Mouse (Mus musculus) c-Kit-positive CD71-positive TER-119-positive erythroid progenitor cells, embryonic 14.5 days (primary cell): Measurements from ENCODE around the gene Fam53a.

Source experiments
- DNase-seq: peaks from one replicate; pipeline ENCODE4 v3.0.0-alpha.2; 2013; ENCODE audit warnings: low spot score

Gene Fam53a

GRCm38 (mm10) chr5:33630615-33631014, 1.2 kb upstream of the Fam53a start:
- no peak for DNase-seq

GRCm38 (mm10) chr5:33630061-33630460, 626 bp upstream of the Fam53a start:
- peak; percentile 75 for DNase-seq

- DNase-seq: no peak
Measured at GRCm38 (mm10) chr5:33628820-33629300, 575 bp downstream of the Fam53a start.

DNA sequence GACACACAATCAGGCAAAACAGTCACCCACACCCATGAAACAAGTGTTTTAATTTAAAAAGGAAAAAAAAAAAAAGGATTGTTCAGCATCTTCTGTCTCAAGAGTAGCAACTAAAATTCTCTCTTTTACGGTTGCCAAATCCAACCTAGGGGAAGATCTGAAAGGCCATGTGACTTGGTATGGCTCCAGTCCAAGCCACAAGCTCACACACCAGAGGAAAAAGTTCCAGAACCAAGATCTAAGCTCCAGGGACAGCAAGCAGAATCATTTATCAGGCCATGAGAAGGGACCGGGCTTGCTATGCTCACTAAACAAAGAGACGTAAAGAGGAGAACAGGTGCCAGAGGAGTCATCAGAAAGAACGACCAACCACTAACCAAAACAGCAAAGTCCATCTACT, 1.5 kb downstream of the Fam53a start:
- no peak for DNase-seq

DNA sequence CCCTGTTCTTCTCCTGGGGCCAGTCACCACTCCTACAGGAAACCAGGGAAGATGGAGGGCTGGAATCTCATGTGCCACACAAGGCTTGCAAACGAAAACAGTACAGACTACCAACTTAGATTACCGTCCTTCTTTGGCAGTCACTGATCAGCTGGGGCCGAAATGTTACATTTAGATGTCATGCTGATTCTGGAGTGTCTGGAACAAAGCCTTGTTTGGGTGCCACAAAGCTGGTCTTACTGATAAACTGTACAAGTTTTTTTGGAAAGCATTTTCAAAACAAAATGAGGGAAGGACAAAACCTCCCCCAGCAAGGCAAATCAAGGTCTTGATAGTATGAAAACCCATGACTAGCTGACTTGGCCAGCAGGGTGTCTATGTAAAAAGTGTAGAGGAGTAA, 5.7 kb downstream of the Fam53a start:
- no peak for DNase-seq

DNA sequence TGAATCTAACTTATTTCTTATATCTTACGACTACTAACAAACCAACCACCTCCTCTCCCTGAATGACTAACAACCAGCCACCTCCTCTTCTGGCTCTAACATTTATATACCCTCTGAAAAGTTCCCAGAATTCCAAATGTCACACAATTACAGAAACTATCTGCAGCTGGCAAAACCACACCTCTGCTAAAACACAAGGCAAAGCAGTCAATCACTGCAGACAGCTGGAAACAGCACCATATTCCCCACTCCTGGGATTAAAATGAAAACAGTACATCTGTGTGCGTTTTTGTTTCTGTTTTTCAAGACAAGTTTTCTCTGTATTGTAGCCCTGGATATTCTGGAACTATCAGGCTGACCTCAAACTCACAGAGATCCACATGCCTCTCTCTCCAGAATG, 6.8 kb downstream of the Fam53a start:
- no peak for DNase-seq

DNA sequence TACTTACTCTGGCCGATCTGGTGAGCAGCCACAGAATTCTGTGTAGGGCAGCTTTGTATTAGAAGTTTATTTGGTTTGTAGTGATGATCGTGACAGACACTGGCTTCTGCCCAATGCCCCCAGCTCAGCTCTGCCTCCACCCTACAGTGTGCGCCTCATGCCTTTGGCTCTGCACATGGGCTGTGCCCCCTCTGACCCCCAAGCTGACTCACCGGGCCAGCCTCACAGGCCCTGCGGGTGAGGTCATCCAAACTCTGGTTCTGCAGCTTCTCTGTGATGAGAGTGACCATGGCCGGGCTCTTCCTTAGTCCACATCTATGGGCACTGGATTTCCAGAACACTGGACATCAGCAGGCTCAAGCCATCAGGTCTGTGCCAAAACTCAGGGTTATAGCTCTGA, 15.0 kb downstream of the Fam53a start:
- DNase-seq: no peak

DNA sequence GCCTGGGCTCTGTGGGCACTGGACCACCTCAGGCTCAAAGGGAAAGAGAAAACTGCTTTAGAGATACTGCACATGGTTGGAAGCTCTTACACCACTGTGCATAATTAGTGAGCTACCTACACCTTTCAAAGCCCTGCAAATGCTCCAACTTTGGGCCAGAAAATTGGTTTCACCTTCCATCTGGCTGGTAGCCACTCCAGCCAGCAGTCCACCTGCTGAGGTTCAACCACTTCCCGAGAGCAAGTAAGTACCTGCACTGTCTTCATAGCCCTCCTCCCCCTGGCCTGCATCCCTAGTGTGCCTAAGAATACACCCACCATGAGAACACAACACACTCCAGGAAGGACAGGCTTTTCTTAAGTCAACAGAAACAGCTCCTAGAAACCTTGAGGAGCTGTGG, 17.6 kb downstream of the Fam53a start:
- DNase-seq: no peak

DNA sequence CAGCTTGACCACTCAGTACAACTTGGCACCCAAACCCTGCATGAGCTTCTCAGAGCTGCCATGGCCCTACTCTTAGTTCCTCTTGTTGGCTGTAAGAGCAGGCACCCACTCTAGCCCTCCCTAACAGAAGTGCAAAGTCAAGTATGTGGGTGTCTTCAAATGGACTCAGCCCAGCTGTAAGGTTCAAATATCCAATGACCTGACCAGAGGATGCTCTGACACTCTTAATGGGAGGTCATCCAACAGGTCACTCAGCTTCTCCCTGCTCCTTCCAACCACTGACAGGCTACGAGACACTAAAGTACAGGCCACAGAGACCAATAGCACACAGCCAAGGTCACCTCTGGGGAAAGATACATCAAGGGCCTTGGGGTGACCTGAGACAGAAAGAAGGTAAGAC, 20.2 kb downstream of the Fam53a start:
- DNase-seq: no peak

DNA sequence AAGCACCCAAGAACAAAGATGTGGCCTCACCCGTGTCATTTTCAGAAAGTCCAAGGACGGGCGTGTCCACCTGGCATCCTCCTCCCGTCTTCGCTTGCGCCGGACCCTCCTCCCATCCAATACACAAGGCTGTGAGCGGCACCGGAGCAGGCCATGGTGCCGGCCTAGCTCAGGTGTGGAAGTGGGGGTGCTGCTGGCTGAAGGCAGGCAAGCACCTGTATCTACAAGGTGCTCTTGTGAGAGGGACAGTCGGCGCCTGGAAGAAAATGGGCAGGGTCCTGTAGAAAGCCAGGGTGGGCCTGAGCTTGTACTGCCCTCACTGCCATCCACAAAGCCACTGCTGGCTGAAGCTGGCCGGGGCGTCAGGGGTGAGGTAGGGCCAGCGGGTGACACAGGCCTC, 22.0 kb downstream of the Fam53a start:
- no peak for DNase-seq

- DNase-seq: no peak
Measured at GRCm38 (mm10) chr5:33606631-33607030, 22.8 kb downstream of the Fam53a start.

GRCm38 (mm10) chr5:33605314-33605713, 24.1 kb downstream of the Fam53a start:
- no peak for DNase-seq

DNA sequence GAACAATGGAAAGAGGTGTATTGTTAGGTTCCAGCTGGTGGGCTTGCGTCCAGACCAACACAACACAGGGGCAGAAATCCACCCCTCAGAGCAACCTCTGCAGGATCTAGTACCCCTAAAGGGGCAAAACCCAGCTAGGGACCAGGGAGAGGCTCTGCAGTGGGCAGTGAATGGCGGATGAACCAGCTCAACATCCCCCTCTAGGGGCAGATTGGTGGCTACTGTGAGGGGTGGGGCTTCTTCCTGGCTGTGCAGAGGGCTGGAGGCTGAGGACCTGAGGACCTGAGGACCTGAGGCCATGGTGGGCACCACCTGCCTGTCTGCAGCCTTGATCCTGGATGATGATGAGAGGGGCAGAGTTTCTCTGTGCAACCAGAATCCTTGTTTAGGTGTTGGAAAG, 35.8 kb downstream of the Fam53a start:
- DNase-seq: no peak

DNA sequence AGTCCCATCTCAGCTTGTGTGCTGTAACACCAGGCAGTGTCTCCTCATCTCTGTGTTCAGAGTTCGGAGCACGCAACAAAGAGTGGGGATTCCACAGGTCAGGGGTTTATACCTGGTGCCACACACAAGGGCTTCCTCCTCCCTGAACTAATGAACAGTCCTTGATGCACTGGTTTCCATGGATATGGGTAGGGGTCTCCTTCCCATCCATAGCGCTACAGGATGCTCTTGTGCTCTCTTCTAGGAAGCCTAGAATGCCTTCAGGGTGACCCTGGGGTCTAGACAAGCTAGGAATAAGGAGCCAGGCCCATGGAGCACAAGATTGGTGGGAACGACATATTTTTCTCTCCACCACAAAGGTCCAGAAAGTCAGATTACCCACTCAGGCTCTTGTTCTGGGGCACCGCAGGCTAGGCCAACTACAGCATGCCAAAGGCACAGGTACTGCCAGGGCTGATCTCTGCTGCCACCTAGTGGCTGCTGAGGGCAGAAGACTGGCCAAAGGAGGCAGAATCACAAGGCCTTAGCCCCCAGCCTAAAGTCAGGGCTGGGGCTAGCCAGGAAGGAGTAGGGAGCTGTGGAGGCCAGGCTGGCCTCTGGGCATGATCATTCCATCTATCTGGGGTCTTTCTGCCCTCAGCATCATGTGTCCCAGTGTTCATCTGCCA, 40.1 kb downstream of the Fam53a start:
- DNase-seq: peak; percentile 67

- DNase-seq: no peak
Measured at GRCm38 (mm10) chr5:33588066-33588465, 41.4 kb downstream of the Fam53a start.

DNA sequence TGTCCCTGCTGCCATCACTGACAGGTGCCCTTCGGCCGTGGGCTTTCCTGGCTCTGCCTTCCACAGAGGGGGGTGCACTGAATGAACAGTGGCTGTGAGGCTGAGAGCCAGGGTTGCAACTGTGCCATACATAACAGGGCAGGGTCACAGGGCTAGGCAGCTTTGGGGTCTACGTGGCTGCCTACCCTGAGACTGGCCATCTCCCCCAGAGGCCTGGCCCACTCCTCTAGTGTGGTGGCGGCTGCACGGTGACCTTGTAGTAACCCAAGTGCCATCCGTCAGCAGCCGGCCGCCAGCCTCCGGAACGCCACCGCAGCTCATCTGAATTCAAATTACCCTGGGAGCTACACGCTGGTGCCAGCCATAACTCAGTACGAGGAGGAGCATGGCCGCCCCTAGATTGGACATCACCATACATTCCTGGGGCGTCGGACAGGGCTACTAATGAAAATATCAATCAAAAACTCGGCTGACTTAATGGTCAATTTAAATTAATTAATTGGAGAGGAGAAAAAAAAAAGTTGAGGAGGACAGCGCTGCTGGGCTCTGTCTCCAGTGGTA, 41.9 kb downstream of the Fam53a start:
- DNase-seq: no peak

DNA sequence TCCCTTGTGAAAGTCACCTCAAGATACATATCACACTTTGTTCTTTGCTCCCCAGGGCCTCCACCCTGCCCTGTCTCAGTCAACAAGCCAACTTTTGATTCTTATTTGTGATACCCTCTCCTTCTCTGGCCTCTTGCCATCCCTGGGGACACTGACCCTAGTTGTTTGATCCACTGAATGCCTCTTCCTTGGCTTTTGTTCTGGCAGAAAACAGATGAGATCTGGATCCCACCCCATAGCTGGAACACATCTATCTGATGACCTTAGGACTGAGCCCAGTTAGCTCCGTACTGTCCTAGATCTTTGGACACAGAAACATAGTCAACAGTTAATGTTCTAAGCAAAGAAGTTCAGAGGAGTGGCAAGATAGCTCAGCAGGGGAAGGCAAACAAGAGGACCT, 49.1 kb downstream of the Fam53a start:
- no peak for DNase-seq

- no peak for DNase-seq
Measured at GRCm38 (mm10) chr5:33574207-33574606, 55.2 kb downstream of the Fam53a start.

- no peak for DNase-seq
Measured at GRCm38 (mm10) chr5:33565886-33566285, 63.5 kb downstream of the Fam53a start.

DNA sequence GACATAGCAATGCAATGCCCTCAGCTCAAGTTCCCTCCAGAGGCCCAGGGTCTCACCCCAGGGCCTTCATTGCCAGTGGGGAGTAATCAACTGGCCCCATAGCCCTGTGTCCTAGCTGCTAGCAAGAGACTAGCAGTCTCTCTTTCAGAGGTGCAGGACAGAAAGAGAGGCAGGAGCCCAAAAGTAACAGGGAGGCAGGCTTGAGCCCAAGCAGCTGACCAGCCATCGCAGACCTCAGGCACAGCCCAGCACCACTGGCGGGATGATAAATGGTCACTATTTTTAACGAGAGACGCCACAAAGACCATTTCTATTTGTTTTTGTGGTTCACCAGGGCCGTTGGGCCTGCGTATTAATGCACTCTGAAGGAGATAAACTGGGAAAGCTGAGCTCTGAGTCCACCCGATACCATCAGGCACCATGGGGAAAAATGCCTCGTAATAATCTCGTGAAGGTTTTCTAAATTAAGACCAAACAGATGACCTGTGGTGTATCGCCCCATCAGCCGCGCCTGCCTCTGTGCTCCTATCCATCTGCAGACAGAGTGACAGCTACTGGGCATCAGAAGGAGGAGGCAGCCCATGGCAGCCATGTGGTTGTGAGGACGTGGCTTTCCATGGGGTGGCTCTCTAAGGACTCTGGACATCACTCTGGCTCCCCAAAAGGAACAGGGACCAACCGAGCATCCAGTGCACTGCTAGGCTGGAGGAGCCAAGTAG, 73.0 kb downstream of the Fam53a start:
- no peak for DNase-seq
